In the genomic region with DNA sequence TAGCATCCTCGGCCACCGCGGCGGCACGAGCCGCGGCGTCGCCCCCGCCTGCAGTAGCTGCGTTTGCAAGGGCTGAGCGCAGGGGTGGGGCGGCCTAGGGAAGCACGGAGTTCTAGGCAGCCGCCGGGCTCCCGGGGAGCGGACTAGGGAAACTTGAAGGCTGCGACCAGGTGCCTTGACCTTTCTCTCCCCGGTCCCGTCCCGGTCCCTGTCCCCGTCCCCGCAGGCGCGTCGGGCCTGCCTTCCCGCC, we compare ENCODE assay signal across 8 mouse cellular contexts. TPM values are rescaled to one million over a fixed set of nuclear protein-coding genes. Genes with fewer than 3 reads are reported as not detected.
DNase-seq lines count a peak whose midpoint lies in the region; ATAC-seq and TF ChIP-seq lines count a peak whose summit lies in the region.

No protein-coding gene starts in this region.

- ATAC-seq in liver, embryonic 12.5 days: no peak

- H3K27ac ChIP-seq in heart, adult 2 months: peak overlapping the region; percentile 95
- peak overlapping the region; percentile 70 for H3K27ac ChIP-seq in thymus, adult 2 months (ENCODE audit: control insufficient read depth, insufficient read depth, low read length)
- peak overlapping the region; percentile 91 for H3K27ac ChIP-seq in liver, embryonic 12.5 days

- peak overlapping the region; percentile 96 for H3K4me3 ChIP-seq in heart, adult 2 months
- peak overlapping the region; percentile 88 for H3K4me3 ChIP-seq in thymus, adult 2 months (ENCODE audit: control insufficient read depth, insufficient read depth, low read length)
- H3K4me3 ChIP-seq in liver, embryonic 12.5 days: peak overlapping the region; percentile 90

- no peaks in the 10 kb centered on the region for H3K4me1 ChIP-seq in heart, adult 2 months (ENCODE audit: control insufficient read depth, insufficient read depth, low read length)
- peaks cover 8% of the 10 kb centered on the region for H3K4me1 ChIP-seq in thymus, adult 2 months (replicated peaks; ENCODE audit: control insufficient read depth, insufficient read depth, low read length)
- peaks cover 13% of the 10 kb centered on the region for H3K4me1 ChIP-seq in liver, embryonic 12.5 days

- H3K36me3 ChIP-seq in heart, adult 2 months (ENCODE audit: control insufficient read depth, insufficient read depth, low read length): no peaks in the 10 kb centered on the region
- H3K36me3 ChIP-seq in thymus, adult 2 months (ENCODE audit: control insufficient read depth, insufficient read depth, low read length): no peaks in the 10 kb centered on the region
- H3K36me3 ChIP-seq in liver, embryonic 12.5 days: peaks cover 3% of the 10 kb centered on the region; the same call in 1 of the 2 replicates

- no peak for TF ChIP-seq CTCF in heart, adult 2 months (IDR thresholded peaks at IDR 0.05)
- no peak for TF ChIP-seq CTCF in thymus, adult 2 months (IDR thresholded peaks at IDR 0.05; ENCODE audit: borderline replicate concordance, control insufficient read depth, extremely low read depth, insufficient read depth, low read length, poor library complexity)

- TF ChIP-seq POLR2A in heart, adult 2 months (IDR thresholded peaks at IDR 0.05; ENCODE audit: insufficient read depth, low read depth, low read length): 0 out of 2 replicates have a peak, but pooled peaks have one; percentile 57
- no peak for TF ChIP-seq POLR2A in thymus, adult 2 months (IDR thresholded peaks at IDR 0.05; ENCODE audit: control insufficient read depth, extremely low read depth, insufficient read depth, low read length, poor library complexity)

- peak overlapping the region; percentile 96 for H3K9ac ChIP-seq in heart, adult 2 months (ENCODE audit: low read depth, low read length)
- peak overlapping the region; percentile 95 for H3K9ac ChIP-seq in liver, embryonic 12.5 days

- intact Hi-C loops in heart, adult 2 months (cut with DNase I): loop anchor here (2.0 to 5.0 kb wide), 2 partner anchors 81 to 698 kb away; a partner anchor contains a TSS
- intact Hi-C loops in heart, postnatal 25 days (cut with DNase I): no loop called here

- WGBS in heart, adult 2 months: under 1% methylated on average over 28 of the region's 28 CpGs
- under 1% methylated on average over 28 of the region's 28 CpGs for WGBS in thymus, adult 2 months
- WGBS in liver, embryonic 12.5 days (ENCODE audit: insufficient replicate concordance): under 1% methylated on average over 28 of the region's 28 CpGs

- no peaks in the 10 kb centered on the region for H3K79me2 ChIP-seq in heart, adult 2 months (replicated peaks; ENCODE audit: control insufficient read depth, insufficient read depth, low read length)

- H3K27me3 ChIP-seq in heart, adult 2 months (ENCODE audit: control insufficient read depth, insufficient read depth, low read length): no peaks in the 10 kb centered on the region
- H3K27me3 ChIP-seq in thymus, adult 2 months (ENCODE audit: control insufficient read depth, insufficient read depth, low read length): no peaks in the 10 kb centered on the region
- H3K27me3 ChIP-seq in liver, embryonic 12.5 days (replicated peaks): peaks cover 5% of the 10 kb centered on the region; the same call in 1 of the 2 replicates

- H3K9me3 ChIP-seq in liver, embryonic 12.5 days (replicated peaks): no peaks in the 10 kb centered on the region

- H3K4me2 ChIP-seq in liver, embryonic 12.5 days: peak overlapping the region; percentile 97

- TF ChIP-seq EP300 in heart, adult 2 months (IDR thresholded peaks at IDR 0.05; ENCODE audit: insufficient read depth, low read depth, low read length): no peak

- DNase-seq in heart, adult 2 months: no peak
- DNase-seq in heart, postnatal 25 days (ENCODE audit: low spot score): no peak
- DNase-seq in thymus, adult 2 months: no peak
- DNase-seq in thymus, postnatal 0 days (ENCODE audit: low spot score): no peak
- DNase-seq in adrenal gland, adult 8-10 months: no peak
- no peak for DNase-seq in layer of hippocampus, adult 8-10 months (ENCODE audit: low spot score in 2 of 2)
- DNase-seq in embryo, embryonic 10 days (ENCODE audit: low spot score): no peak

RNA-seq across cellular contexts. Expression of a gene that starts 0.2 kb away (rescaled TPM):
- total RNA-seq in heart, adult 2 months (2021): 10 to 100 TPM; 22.5 to 24.3 TPM
- 9.7 and 14.5 TPM in 2 replicates for polyA plus RNA-seq in heart, adult 2 months (2012; rRNA removed)
- 10 to 100 TPM; 17.4 to 23.1 TPM for total RNA-seq in heart, postnatal 25 days (2021)
- polyA plus RNA-seq in thymus, adult 2 months (2012; rRNA removed): 13.7 and 14.5 TPM in 2 replicates
- 2.8 and 4.4 TPM in 2 replicates for polyA plus RNA-seq in thymus, postnatal 0 days (2015; fragmentation: Nextera tagmentation; extraction: Ambion mirVana)
- 3.3 and 3.6 TPM in 2 replicates for polyA plus RNA-seq in liver, embryonic 12.5 days (2016; fragmentation: Nextera tagmentation; extraction: Ambion mirVana)
- 10 to 100 TPM; 41.7 to 59.7 (median 47.9) TPM for total RNA-seq in adrenal gland, adult 8-10 months (2022)
- total RNA-seq in layer of hippocampus, adult 8-10 months (2022): 10 to 100 TPM; 28.0 to 35.0 (median 29.7) TPM
